Mouse (Mus musculus) left cerebral cortex, postnatal 4 days (tissue): ENCODE results near the gene Ube4a. TPM values are rescaled to one million over a fixed set of nuclear protein-coding genes. Genes with fewer than 3 reads are reported as not detected.

Experiments used
- DNase-seq: peaks from one replicate; pipeline ENCODE4 v3.0.0-alpha.2; 2022
- intact Hi-C: fragments of 180-260 bp; cut with DNase I; formaldehyde crosslinking; loops from one replicate; pipeline ENCODE4 v1.15.1; 2025
- total RNA-seq, 2 experiments: library from RNA; stranded (reverse); gene quantifications; 2 replicates each; pipeline ENCODE4 v1.2.3; 2021

Gene Ube4a
- total RNA-seq, 2 experiments from 2014 or later = 95.1 to 104 TPM

DNA sequence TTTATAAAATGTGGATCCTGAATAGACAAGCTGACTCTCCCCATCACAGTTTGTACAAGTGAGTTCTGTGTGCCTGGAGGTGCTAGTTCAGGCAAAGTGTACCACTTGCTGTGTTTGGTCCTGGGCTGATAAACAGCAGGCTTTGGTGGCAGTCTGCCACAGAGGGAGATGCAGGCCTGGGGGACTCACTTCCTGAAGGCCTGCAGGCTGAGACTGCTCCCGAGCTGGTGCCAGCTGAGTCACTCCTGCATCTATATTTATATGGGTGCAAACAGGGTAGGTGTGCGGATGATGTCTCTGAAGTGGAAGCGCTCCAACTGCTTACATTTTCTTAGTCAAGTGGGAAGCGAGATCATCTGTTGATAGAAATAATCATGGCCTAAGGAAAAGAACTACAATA, 59.8 kb downstream of the Ube4a start:
- intact Hi-C loops = no loop called here
- no peak for DNase-seq

DNA sequence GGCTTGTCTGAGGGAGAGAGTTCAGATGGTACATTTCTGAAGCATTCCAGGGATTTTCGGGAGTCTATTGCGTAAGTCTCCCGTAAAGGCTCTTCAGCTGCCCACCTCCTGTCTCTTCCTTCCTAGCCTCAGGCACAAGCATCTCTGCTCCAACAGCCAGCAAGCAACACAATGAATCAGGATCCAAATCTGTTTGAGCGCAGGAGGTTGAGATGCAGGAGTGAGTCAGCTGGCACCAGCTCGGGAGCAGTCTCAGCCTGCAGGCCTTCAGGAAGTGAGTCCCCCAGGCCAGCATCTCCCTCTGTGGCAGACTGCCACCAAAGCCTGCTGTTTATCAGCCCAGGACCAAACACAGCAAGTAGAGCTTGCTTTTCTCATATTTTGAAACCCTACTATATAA, 60.4 kb downstream of the Ube4a start:
- intact Hi-C loops = no loop called here
- DNase-seq = peak; percentile 30

DNA sequence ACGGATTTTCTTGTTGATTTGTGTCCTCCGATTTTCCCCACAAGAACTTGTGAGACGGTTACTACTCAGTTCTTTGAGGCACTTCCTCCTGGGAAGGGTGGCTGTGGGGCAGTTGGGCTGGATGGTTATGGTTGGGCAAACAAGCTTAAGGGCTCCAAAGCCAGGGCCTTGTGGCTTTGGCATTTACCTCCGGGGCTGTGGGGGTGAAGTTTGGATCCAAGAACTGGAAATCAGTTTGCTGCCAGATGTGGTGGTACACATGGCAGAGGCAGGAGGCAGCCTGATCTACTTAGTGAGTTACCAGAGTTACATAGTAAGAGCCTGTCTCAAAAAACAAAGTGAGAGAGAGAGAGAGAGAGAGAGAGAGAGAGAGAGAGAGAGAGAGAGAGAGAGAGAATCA, 61.5 kb downstream of the Ube4a start:
- DNase-seq = no peak
- intact Hi-C loops = no loop called here

DNA sequence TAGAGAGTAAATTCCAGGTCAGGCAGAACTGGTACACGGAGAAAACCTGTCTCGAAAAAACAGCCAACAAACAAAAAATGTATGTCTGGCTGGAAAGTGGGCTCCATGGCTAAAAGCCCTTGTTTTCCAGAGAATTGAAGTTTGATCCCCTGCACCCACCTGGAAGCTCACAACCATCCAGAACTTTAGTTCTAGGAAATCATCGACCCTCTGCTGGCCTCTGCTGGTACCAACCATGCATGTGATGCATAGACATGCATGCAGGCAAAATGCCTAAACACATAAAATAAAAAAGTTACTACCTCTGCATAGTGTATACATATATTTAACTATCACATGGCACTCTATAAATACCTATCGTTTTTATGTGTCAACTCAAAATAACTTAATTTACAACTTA, 65.0 kb downstream of the Ube4a start:
- intact Hi-C loops = no loop called here
- DNase-seq = no peak

DNA sequence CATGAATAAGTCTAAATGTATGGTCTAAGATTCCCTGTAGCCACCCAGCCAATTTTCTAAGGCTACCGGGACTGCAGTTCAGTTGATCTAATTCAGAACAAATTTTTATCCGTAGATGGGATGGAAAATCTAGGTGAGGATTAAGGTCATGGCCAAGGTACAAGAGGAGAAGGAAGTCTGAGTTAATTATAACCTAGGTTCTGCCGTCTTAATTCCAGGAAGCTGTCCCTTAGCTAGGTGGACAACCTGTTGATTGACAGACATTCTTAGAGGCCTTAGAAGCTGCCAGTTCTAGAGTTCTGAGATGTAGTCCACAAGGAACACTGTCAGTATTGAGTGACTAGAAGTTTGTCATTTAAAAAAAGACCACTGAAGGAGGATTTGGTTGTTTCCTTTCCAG, 65.7 kb downstream of the Ube4a start:
- no peak for DNase-seq
- intact Hi-C loops = no loop called here

DNA sequence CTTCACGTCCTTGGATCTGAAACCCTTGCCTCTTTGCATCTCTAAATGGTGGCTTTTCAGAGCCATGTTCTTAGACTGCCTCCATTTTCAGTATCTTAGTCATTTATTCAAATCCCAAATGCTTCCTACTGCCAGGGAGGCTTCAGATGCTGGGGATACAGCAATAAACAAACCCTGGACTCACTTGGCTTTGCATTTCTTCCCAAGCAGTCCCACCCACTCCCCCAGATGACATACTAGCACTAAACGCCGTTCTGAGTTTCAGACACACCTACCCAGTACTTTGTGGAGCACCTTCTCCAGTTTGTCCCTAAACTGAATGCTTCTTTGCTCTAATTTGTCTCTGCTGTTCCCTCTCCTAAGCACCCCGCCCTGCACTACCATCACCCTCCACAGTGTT, 68.4 kb downstream of the Ube4a start:
- intact Hi-C loops = no loop called here
- no peak for DNase-seq

DNA sequence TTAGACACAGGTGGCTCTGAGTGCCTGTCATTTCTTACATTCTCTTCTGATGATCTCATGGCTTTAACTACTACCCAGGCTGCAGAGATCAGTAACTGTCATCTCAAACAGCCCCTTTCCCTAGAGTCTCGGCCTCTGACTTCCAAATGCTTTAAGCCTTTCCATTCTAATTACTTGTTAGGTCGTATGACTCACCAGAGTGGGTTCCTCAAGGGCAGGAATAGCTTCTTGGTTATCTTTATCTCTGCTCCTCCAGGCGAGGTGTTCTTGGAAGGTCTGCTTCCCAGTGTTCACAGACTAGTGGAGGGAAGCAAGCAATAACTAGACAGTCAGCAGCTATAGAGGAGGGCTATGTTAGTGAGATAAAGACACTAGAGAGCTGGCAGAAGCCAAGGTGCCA, 72.7 kb downstream of the Ube4a start:
- intact Hi-C loops = no loop called here
- DNase-seq = no peak

DNA sequence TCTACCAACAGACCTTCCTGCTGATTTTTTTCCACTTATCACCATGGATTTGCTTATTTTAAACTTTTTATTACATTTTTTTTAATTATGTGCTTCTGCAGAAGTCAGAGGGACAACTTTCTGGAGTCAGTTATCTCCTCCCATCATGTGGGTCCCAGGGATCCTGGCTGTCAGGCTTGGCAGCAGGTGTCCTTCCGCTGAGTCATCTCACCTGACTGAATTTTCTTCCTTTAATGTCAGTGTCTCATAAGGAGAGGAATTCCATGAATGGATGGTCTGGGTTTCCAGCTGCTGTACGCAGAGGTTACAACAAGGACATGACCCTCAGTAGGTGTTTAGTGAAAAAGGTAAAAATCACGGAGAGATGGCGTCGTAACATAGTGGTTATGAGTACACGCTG, 74.2 kb downstream of the Ube4a start:
- no peak for DNase-seq
- intact Hi-C loops = no loop called here

DNA sequence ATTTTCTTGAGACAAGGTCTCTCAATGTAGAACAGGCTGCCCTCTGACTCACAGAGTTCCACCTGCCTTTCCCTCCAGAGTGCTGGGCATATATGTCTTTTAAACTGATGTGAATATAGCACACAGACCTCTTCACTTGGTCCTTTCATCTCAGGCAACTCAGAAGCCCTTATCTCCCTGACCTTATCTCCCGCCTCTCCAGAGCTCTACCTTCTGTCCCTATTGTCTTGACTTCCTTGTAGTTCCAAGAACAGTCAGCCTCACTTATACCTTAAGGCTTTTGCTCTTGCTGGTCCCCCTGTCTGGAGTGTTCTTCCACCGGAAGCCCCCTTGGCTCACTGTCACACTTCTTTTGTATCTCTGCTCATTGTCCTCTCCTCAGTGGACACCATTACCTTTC, 75.3 kb downstream of the Ube4a start:
- no peak for DNase-seq
- intact Hi-C loops = no loop called here

DNA sequence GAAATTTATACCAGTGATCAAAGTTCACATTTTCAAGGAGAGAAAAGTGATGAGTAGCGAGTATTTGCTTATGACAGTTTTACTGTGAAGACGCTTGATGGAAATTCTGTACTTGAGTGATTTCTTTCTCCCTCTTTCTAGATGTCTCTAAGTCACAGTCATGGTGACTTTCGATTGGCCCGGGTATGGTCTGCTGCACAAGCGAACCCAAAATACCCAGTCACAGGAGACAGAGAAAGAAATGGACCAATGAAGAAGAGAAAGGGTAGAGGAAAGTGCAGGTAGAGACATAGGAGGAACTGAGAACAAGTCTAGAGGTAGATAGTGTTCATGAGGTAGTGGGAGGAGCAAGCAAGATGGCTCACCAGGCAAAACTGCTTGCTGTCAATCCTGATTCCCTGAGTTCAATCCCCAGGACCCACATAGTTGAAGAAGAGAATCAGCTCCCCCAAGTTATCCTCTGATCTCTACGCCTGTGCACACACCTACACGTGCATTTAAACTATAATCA, 77.2 kb downstream of the Ube4a start:
- intact Hi-C loops = no loop called here
- no peak for DNase-seq

DNA sequence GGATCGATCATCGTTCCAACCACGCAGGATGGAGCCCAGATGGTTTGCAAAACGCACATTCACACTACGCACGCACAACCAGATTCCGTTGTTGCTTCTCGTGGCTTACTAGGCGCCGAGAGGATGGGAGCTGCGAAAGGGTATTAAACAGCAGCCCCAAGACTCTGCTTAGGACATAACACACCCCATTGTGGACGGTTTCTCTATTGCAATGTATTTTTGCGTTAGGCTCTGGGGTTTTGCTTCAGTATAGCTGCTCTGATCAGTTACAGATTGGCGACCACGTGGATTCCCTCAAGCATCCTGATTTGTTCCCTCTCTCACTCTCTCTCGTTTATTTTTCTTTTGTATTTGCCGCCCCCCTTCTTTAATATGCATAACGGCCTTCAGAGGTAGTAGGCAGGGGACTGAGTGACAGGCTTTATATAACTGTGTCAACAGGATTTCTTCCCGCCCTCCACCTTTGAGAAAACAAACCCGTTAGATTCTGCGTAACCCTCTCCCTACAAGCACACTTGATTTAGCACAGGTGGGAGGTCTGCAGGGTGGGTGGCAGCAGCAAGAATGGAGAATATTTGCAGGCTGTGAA, 82.3 kb downstream of the Ube4a start:
- intact Hi-C loops = loop anchor here (5.0 kb wide), 3 partner anchors 34 to 84 kb away; partner anchors contain the start of gene Ube4a
- DNase-seq = peak; percentile 30

DNA sequence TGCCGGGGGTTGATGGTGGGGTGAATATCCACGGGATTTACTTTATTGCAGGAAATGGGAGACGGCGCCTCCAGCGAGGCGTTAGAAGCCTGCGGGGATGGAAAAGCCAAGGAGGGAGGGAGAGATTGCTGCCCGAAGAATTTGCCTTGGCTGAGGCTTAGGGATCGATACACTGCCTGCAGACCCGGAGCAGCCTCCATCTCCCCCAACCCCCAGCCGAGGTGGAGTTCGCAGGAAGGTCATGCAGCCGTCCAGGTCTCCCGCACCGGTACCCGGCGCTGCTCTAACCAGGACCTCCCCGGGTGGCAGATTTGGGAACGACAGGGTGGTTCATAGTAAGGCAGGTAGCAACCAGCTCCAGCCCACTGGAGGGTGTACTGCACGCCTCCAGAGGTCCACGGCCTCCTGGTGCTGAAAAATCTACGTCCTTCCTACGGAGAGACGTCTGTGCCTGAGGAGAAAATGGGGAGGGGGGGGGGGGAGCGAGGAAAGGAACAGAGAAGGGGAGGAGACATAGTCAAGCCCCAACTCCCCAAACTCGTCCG, 82.9 kb downstream of the Ube4a start:
- intact Hi-C loops = loop anchor here (5.0 kb wide), 3 partner anchors 35 to 85 kb away; partner anchors contain the start of gene Ube4a
- peak; percentile 51 for DNase-seq

DNA sequence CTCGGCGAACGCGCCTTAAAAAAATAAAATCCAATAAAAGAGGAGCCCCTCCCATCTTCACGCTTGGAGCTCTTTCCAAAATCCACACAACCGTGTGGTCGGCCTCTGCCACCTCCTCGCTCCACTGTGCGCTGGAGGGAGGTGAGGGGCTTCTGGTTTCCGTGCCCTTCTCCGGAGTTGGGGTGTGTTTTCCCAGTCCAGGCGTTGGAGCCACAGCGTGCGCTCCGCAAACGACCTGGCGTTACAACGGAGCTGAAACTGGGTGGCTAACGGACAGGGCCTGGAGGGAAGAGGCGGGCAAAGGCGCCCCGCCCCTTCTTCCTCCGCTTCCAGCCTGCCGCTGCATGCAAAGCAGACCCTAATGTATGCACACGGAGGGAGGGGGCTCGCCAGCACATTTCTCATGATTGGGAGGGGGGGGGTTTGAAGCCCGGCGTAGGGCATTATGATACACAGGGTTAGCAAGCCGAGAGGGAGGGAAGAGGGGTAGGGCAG, 83.4 kb downstream of the Ube4a start:
- intact Hi-C loops = loop anchor here (5.0 kb wide), 3 partner anchors 35 to 85 kb away; partner anchors contain the start of gene Ube4a
- peak; percentile 89 for DNase-seq

DNA sequence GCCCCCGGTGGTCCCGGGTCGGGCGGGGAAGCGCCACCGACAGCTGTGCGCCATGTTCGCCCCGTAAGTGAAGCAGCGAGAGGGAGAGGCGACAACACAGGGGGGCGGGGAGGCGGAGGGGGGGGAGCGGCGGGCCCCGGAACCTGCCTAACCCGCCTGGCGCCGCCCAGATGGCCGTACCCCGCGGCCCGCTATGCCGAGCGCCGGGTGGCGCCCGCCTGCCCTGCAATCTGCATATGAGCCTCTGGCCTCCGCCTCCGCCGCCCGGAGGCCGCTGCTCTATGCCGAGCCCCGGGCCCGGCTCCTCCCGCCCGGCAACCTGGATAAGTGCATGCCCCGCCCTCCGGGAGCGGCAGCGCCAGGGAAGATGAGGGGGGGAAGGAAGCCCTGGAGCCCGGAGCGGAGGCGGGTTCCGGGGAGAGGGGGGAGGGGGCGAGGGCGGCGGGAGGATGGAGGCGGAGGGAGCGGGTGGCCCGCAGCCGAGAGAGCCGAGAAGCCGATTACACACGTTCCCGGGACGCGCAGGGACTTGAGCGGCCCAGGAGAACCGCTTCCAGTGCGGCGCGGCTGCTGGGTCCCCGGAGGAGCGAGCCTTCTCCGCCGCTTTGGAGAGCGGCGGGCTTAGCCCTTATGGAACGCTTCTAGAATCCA, 84.1 kb downstream of the Ube4a start, which contains the start of gene Kmt2a:
Gene Kmt2a, minus strand, starts transcription at position 76 of the 651 bp plus-strand sequence.
- DNase-seq = peak; percentile 97
- intact Hi-C loops = loop anchor here (5.0 kb wide), 3 partner anchors 36 to 86 kb away; partner anchors contain the start of gene Ube4a

DNA sequence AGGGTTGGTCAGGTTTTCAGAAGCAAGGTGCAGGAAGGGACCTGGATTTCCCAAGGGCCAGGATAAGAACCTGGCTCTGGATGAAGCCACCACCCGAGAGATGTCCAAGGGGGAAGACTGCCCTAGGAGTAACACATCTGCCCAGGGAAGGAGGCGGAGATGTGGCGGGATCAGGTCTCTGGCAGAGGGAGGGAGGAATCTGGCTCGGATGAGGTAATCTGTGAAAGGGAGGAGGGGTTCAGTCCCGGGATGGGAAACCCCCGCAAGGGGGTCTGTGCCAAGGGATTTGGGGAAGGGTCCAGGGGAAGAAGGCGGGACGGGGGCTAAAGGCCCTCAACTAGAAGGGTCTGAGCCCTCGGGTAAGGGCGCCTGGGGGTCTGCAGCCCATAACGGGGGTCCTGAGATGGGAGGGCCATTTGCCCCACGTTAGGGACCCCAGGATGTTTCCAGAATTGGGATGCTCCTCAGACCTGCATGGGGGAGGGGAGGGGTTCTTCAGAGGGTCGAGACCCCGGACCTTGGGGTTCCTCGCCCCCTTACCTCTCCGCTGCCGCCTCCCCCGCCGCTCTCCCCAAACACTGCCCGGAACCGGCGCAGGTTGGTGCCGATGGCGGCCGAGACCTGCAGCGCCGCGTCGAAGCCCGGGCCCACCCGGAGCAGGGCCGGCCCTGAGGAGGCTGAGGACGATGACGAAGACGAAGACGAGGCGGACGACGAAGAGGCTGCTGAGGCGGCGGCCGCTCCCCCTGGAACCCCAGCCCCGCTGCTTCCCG, 84.9 kb downstream of the Ube4a start:
- peak; percentile 23 for DNase-seq
- intact Hi-C loops = loop anchor here (5.0 kb wide), 3 partner anchors 37 to 87 kb away; partner anchors contain the start of gene Ube4a

DNA sequence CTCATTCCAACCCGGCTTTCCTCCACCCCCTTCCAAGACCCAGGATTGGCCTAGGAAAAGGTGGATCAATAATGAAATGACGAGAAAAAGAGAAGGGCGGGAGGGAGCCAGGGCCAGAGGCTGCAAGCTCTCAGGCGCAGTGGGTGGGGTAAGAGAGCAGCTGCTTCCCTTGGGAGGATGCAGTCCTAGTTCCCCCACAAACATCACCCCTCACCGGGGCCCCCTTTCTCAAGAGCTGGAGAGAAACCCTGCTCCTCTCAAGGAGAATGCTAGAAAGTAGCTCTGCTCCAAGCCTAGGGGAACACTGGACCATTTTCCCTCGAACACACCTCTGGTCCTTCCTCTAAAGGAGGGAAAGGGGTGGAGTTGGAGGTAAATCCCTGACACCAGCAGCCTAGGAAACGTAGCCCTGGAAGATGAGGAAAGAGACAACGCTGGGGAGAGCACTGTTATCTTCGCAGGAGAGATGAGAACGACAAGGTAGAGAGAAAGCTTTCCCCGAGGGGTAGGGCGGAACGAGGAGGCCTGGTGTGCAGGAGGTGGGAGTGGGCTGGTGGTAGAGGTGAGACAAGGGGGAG, 85.6 kb downstream of the Ube4a start:
- no peak for DNase-seq
- intact Hi-C loops = loop anchor here (5.0 kb wide), 3 partner anchors 38 to 88 kb away; partner anchors contain the start of gene Ube4a

DNA sequence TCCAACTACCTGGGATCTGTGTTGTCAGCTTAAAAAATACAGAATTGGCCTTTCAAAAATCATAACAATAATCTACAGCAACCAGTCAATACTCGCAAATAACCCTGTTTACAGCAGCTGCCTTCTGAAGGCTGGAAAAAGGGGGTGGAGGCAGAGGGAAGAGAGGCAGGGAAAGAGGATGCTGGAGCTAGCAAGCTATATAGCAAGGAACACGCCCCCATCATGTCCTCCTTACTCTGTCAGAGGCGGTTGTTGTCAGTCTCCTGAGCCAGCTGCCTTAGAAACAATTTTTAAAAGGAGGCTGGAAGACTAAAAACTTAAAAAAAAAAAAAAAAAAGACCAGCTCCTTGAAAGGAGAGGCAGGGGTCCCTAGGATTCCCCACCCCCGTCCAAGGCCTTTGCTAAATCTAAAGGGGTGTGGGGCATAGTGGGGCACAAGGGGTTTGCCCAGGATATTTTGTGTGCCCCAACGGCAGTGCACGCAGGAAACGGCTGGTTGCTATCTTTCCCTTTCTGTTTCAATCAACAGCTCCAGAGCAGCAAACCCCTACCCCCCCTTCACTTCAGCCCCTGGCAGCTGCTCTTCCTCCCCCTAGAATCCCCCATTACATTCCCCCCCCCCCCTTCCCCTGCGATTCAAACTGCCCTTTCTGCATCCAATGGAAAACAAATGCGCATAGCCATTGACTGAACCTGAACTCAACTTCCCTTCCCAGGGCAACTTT, 86.5 kb downstream of the Ube4a start:
- intact Hi-C loops = no loop called here
- peak; percentile 12 for DNase-seq

DNA sequence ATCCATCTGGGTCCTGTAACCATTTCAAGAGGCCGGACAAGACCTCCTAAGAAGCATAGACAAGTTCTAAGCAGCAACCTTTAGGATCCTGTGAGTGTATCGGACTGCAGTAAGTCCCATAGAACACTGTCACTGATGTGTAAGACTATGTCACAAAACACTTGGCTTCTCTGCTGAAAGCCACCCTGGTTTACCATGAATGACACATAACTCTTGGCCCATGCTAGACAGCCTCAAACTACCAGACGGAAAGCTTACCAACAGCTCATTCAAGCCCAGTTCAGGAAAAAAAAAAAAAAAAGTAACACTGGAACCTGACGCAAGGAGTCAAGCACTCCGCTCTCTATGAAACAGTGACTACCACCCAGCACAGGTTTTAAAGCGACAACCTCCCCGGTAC, 87.7 kb downstream of the Ube4a start:
- intact Hi-C loops = no loop called here
- no peak for DNase-seq

DNA sequence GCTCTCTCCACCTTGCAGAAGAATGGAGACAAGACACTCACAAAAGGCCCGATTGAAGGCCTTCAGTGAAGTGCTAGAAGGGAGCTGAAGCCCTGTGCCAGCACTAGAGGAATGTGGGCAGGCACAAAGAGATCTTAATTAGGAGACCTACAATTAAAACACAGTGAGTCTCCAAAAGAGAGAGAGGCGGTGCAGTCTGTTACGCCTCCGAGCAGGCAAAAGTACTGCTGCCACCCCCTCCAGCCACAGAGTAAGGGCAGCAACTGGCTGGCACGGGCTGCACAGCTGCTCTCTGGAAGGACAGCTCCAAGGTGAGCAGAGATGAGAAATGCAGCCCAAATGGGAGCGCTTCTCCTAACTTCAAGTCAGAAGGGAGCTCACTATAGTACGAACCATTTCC, 89.9 kb downstream of the Ube4a start:
- intact Hi-C loops = no loop called here
- DNase-seq = no peak

DNA sequence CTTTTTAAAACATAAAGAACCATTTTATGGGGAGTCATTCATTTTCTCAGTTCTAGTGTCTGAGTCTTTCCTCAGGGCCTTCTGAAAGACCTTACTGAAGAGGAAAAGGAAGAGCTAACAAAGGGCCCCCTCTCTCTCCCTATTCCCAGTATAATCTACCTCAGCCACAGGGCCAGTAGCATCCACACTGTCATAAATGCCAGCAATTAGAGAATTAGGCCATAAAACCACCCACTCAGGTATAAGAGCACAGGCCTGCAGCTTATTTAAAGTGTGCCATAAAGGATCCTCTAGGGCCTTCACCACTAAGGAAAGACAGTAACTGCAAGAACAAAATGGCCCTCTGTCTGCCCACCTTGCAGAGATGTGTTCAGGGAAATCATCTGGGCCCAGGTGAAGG, 91.2 kb downstream of the Ube4a start:
- no peak for DNase-seq
- intact Hi-C loops = no loop called here
